Mouse (Mus musculus): ENCODE measurements around the gene Nat8f2. TPM values are rescaled to one million over a fixed set of nuclear protein-coding genes. Genes with fewer than 3 reads are reported as not detected.
"Not testable (repeated sequence)": the region's sequence is repeated elsewhere in the genome, so short reads cannot be mapped to it uniquely, and the experiment has no call there.

Gene Nat8f2
- polyA plus RNA-seq, 1 experiment from 2014 or later: not detected

DNA sequence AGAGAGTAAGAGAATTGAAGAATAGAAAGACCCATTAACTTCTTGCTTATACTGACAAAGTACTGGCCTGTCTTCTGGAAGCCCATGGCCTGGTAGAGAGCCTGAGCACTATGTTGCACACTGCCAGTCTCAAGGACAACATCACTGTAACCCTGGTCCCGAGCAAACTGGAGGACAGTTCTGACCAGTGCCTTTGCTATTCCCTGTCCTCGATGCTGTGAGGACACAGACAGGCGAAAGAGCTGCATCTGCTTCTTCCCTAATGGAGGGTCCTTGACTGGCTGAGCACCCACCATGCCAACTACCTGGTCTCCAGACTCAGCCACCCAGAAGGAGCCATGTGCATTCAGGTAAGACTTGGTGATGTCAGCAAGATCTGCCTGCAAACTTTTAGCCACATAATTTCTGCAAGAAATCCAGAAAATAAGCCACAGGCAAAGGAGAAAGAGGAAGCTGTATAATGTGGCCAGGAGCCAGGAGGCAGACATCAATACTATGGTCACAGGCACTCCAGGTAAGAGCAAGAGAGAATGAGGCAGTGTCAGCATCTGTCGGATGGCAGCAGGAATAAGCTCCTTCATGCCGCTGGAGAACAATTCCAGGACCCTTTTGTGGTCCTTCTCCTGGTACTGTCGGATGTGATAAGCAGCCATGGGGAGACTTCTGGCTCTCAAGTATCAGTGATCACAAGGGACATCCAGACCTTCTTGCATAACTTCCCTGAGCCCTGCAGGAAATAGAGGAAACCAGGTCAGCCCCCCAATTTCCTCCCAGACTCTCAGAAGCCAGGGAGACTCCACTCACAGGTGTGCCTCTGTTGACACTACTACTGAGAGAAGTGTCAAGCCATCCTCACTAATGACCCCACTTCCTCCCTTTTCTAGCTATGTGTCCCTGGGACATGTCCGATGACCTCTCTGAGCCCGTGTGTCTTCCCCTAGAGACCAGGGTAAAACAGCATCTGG lies 950 bp downstream of the Nat8f2 start:
- Histone ChIP-seq H3K27ac (ENCODE audit: low read depth, low read length) (no peak overlapping the region), H3K27me3 (ENCODE audit: control insufficient read depth, insufficient read depth, low read length) (no peaks in the 10 kb centered on the region), H3K4me1 (replicated peaks; ENCODE audit: control insufficient read depth, insufficient read depth, low read length) (no peaks in the 10 kb centered on the region), H3K4me2 (ENCODE audit: low read depth, low read length, severe bottlenecking) (no peak overlapping the region), H3K36me3 (ENCODE audit: control insufficient read depth, insufficient read depth, low read length) (no peaks in the 10 kb centered on the region), H3K9ac (ENCODE audit: low read length) (no peak overlapping the region), H3K9me3 (ENCODE audit: control insufficient read depth, low read length) (no peaks in the 10 kb centered on the region), H3K4me3 (ENCODE audit: low read depth, low read length) (no peak overlapping the region)
- ATAC-seq (replicated peaks; ENCODE audit: low FRiP score): no peak
- WGBS: 82% methylated on average over 8 of the region's 8 CpGs
- DNase-seq (ENCODE audit: low spot score): no peak

DNA sequence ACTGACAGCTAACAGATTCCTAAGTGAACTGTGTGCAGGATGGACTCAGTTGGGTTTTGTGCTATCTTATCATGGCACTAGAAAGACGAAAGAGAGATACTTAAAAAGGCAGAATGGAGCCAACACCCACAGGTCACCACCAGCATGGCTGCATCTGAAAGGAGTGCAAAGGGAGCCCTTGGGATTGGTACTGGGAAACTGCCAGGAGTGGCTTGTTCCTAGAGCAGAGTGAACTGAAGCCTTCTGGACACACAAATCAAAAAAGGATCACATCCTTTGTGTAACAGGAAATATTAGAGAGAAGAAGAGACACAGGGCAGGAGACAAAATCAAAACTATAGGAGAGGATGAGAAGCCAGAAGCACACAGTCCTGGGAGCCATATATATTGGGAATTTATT lies 2.0 kb downstream of the Nat8f2 start:
- not testable (repeated sequence) for H3K9me3 ChIP-seq (ENCODE audit: control insufficient read depth, low read length); DNase-seq (ENCODE audit: low spot score); H3K4me2 ChIP-seq (ENCODE audit: low read depth, low read length, severe bottlenecking); H3K4me3 ChIP-seq (ENCODE audit: low read depth, low read length); H3K27ac ChIP-seq (ENCODE audit: low read depth, low read length); H3K9ac ChIP-seq (ENCODE audit: low read length); H3K27me3 ChIP-seq (ENCODE audit: control insufficient read depth, insufficient read depth, low read length); H3K4me1 ChIP-seq (replicated peaks; ENCODE audit: control insufficient read depth, insufficient read depth, low read length); ATAC-seq (replicated peaks; ENCODE audit: low FRiP score); H3K36me3 ChIP-seq (ENCODE audit: control insufficient read depth, insufficient read depth, low read length)
- 60% methylated on average over 1 of the region's 1 CpGs for WGBS

GRCm38 (mm10) chr6:85866166-85866565 lies 2.8 kb downstream of the Nat8f2 start:
- H3K9me3 ChIP-seq (ENCODE audit: control insufficient read depth, low read length); H3K36me3 ChIP-seq (ENCODE audit: control insufficient read depth, insufficient read depth, low read length); H3K4me3 ChIP-seq (ENCODE audit: low read depth, low read length); H3K27ac ChIP-seq (ENCODE audit: low read depth, low read length); H3K9ac ChIP-seq (ENCODE audit: low read length); H3K27me3 ChIP-seq (ENCODE audit: control insufficient read depth, insufficient read depth, low read length); ATAC-seq (replicated peaks; ENCODE audit: low FRiP score); DNase-seq (ENCODE audit: low spot score); H3K4me1 ChIP-seq (replicated peaks; ENCODE audit: control insufficient read depth, insufficient read depth, low read length); H3K4me2 ChIP-seq (ENCODE audit: low read depth, low read length, severe bottlenecking): not testable (repeated sequence)
- WGBS: 87% methylated on average over 3 of the region's 3 CpGs

DNA sequence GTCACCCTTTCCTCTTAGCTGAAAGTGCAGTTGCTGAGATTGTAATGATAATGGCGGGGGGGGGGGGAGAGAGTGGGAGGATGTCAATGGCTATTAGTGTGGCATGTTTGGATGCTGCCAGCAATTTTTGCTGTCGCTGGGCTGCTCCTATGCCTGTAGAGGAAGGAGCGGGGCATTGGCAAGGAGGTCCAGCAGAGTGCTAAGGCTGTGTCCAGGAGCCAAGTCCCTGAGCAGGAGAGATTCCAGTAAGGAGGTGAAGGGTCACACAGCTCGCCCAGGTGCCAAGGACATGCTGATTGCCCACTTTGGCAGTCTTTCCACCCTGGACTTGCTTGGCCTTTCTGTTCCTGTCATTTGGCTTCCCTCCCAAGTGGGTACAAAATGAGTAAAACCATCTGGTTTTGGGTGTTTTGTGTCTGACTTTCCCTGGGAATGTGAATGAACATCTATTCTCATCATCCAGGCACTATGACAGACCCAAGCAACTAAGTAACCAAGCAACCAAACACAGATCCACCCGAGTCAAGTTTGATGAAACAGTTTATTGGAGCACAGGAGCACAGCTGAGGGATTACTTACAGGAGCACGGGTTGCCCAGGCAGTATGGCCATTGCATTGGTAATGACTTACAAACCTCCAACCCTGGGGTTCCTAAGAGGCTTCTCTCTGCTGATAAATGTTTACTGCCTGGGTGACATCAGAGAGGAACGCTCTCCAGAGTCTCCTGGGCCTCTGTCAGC lies 3.9 kb downstream of the Nat8f2 start:
- DNase-seq (ENCODE audit: low spot score); H3K9ac ChIP-seq (ENCODE audit: low read length); H3K9me3 ChIP-seq (ENCODE audit: control insufficient read depth, low read length); H3K4me3 ChIP-seq (ENCODE audit: low read depth, low read length); ATAC-seq (replicated peaks; ENCODE audit: low FRiP score); H3K27ac ChIP-seq (ENCODE audit: low read depth, low read length); H3K4me1 ChIP-seq (replicated peaks; ENCODE audit: control insufficient read depth, insufficient read depth, low read length); H3K36me3 ChIP-seq (ENCODE audit: control insufficient read depth, insufficient read depth, low read length); H3K4me2 ChIP-seq (ENCODE audit: low read depth, low read length, severe bottlenecking); H3K27me3 ChIP-seq (ENCODE audit: control insufficient read depth, insufficient read depth, low read length): not testable (repeated sequence)
- WGBS: 75% methylated on average over 6 of the region's 7 CpGs

GRCm38 (mm10) chr6:85863840-85864239 lies 5.1 kb downstream of the Nat8f2 start:
- no peak for DNase-seq (ENCODE audit: low spot score)
- Histone ChIP-seq H3K27ac (ENCODE audit: low read depth, low read length) (no peak overlapping the region), H3K4me1 (replicated peaks; ENCODE audit: control insufficient read depth, insufficient read depth, low read length) (no peaks in the 10 kb centered on the region), H3K27me3 (ENCODE audit: control insufficient read depth, insufficient read depth, low read length) (no peaks in the 10 kb centered on the region), H3K9me3 (ENCODE audit: control insufficient read depth, low read length) (no peaks in the 10 kb centered on the region), H3K4me3 (ENCODE audit: low read depth, low read length) (no peak overlapping the region), H3K4me2 (ENCODE audit: low read depth, low read length, severe bottlenecking) (no peak overlapping the region), H3K36me3 (ENCODE audit: control insufficient read depth, insufficient read depth, low read length) (no peaks in the 10 kb centered on the region), H3K9ac (ENCODE audit: low read length) (no peak overlapping the region)
- no peak for ATAC-seq (replicated peaks; ENCODE audit: low FRiP score)
- WGBS: 80% methylated on average over 2 of the region's 2 CpGs

DNA sequence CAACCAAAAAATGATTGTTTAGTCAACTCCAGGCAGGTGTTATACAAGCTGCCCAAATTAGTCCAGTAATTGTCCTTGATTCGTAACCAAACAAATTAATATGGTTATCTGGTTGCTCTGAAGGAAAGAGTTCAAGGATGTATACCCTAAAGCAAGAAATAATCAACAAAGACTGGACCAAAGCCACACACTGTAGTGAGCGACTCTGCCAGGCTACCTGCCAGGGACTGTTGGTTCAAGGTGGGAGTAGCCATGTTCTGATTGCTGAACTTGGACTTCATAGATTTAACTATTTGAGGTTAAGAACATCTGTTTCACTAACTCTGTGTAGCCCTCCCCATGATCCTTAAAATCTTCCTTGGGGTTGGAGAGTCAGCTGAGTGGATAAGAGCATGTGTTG lies 5.8 kb downstream of the Nat8f2 start:
- H3K27me3 ChIP-seq (ENCODE audit: control insufficient read depth, insufficient read depth, low read length): no peaks in the 10 kb centered on the region
- 80% methylated on average over 2 of the region's 2 CpGs for WGBS
- no peak overlapping the region for H3K27ac ChIP-seq (ENCODE audit: low read depth, low read length)
- no peaks in the 10 kb centered on the region for H3K36me3 ChIP-seq (ENCODE audit: control insufficient read depth, insufficient read depth, low read length)
- no peak overlapping the region for H3K9ac ChIP-seq (ENCODE audit: low read length)
- no peaks in the 10 kb centered on the region for H3K9me3 ChIP-seq (ENCODE audit: control insufficient read depth, low read length)
- DNase-seq (ENCODE audit: low spot score) (no peak), ATAC-seq (replicated peaks; ENCODE audit: low FRiP score) (no peak)
- no peak overlapping the region for H3K4me2 ChIP-seq (ENCODE audit: low read depth, low read length, severe bottlenecking)
- H3K4me1 ChIP-seq (replicated peaks; ENCODE audit: control insufficient read depth, insufficient read depth, low read length): no peaks in the 10 kb centered on the region
- H3K4me3 ChIP-seq (ENCODE audit: low read depth, low read length): no peak overlapping the region

DNA sequence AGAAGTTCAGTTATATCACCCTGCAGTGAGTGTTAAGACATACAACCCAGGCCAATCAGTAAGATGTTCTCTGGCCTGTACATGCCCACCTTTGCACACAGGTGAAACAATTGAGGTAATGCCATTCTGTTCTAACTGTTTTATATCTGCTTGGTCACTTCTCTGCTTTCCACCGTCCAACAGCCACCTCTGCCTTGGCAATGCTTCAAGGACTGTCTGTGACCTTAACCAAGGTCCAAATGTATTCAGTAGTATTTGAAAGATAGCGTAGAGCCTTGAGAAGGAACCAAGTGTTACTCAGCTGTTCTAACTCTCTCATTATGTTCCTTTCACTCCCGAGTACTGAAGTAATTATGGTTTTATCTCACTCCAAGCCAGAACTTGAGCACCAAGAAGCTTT lies 6.4 kb downstream of the Nat8f2 start:
- no peak overlapping the region for H3K27ac ChIP-seq (ENCODE audit: low read depth, low read length)
- H3K4me1 ChIP-seq (replicated peaks; ENCODE audit: control insufficient read depth, insufficient read depth, low read length): no peaks in the 10 kb centered on the region
- 75% methylated on average over 3 of the region's 3 CpGs for WGBS
- no peaks in the 10 kb centered on the region for H3K27me3 ChIP-seq (ENCODE audit: control insufficient read depth, insufficient read depth, low read length)
- DNase-seq (ENCODE audit: low spot score) (no peak), ATAC-seq (replicated peaks; ENCODE audit: low FRiP score) (no peak)
- H3K4me3 ChIP-seq (ENCODE audit: low read depth, low read length): no peak overlapping the region
- no peaks in the 10 kb centered on the region for H3K36me3 ChIP-seq (ENCODE audit: control insufficient read depth, insufficient read depth, low read length)
- H3K9me3 ChIP-seq (ENCODE audit: control insufficient read depth, low read length): no peaks in the 10 kb centered on the region
- H3K4me2 ChIP-seq (ENCODE audit: low read depth, low read length, severe bottlenecking): no peak overlapping the region
- H3K9ac ChIP-seq (ENCODE audit: low read length): no peak overlapping the region

DNA sequence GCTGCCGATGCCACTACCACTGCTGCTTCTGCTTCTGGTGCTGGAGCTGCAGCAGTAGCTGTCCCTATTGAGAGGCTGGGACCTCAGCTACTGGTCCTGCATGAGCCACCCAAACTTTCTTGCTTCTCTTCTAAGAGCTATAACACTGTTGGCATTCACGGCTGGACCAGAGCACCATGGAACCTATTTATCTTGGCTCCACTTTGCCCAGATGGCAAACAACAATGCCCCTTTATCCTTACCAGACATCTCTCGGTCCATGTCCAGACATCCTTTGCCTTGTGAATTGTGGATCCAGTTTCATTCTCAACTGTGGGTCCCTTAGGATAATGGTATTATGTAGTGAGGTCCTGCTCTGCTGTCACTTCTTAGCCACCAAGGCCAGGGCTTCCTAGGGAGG lies 7.7 kb downstream of the Nat8f2 start:
- no peak for ATAC-seq (replicated peaks; ENCODE audit: low FRiP score)
- WGBS: 86% methylated on average over 3 of the region's 3 CpGs

More for the DNA sequence above, 7.7 kb downstream of the Nat8f2 start:
- no peak for DNase-seq (ENCODE audit: low spot score)
- H3K4me2 ChIP-seq (ENCODE audit: low read depth, low read length, severe bottlenecking): no peak overlapping the region
- no peaks in the 10 kb centered on the region for H3K27me3 ChIP-seq (ENCODE audit: control insufficient read depth, insufficient read depth, low read length)
- H3K4me3 ChIP-seq (ENCODE audit: low read depth, low read length): no peak overlapping the region
- no peaks in the 10 kb centered on the region for H3K36me3 ChIP-seq (ENCODE audit: control insufficient read depth, insufficient read depth, low read length)
- no peaks in the 10 kb centered on the region for H3K9me3 ChIP-seq (ENCODE audit: control insufficient read depth, low read length)
- no peak overlapping the region for H3K27ac ChIP-seq (ENCODE audit: low read depth, low read length)
- H3K4me1 ChIP-seq (replicated peaks; ENCODE audit: control insufficient read depth, insufficient read depth, low read length): no peaks in the 10 kb centered on the region
- H3K9ac ChIP-seq (ENCODE audit: low read length): no peak overlapping the region

All from forebrain, embryonic 11.5 days (tissue).